Mouse (Mus musculus) spleen, adult 2 months (tissue): ENCODE measurements around the gene Ubp1. TPM values are rescaled to one million over a fixed set of nuclear protein-coding genes. Genes with fewer than 3 reads are reported as not detected.
"Not testable (repeated sequence)": the region's sequence is repeated elsewhere in the genome, so short reads cannot be mapped to it uniquely, and the experiment has no call there.

Source experiments
- DNase-seq, 2 experiments: peaks; one replicate each; pipeline versions ENCODE4 v3.0.0 to v3.0.0-alpha.2; 2012 to 2021; ENCODE audit warnings: low spot score in 2 of 2, low read depth in 1 of 2
- H3K27ac ChIP-seq: fragments of 200-500 bp; 2 replicates; pipeline ENCODE4 v1.5.1; 2012; ENCODE audit warnings: low read length, inconsistent platforms; ENCODE audit not compliant: insufficient read depth
- H3K27me3 ChIP-seq: fragments of 200-500 bp; 2 replicates; pipeline ENCODE4 v1.6.1; 2012; ENCODE audit warnings: mild to moderate bottlenecking, moderate library complexity, low read length, inconsistent platforms; ENCODE audit not compliant: control insufficient read depth, insufficient read depth
- H3K36me3 ChIP-seq: fragments of 200-500 bp; 2 replicates; pipeline ENCODE4 v1.6.1; 2012; ENCODE audit warnings: mild to moderate bottlenecking, low read length, inconsistent platforms; ENCODE audit not compliant: control insufficient read depth, insufficient read depth
- H3K4me1 ChIP-seq: fragments of 200-500 bp; 2 replicates; pipeline ENCODE4 v1.6.1; 2011; ENCODE audit warnings: inconsistent platforms; ENCODE audit not compliant: control insufficient read depth, insufficient read depth, insufficient read length
- H3K4me3 ChIP-seq: fragments of 200-500 bp; 2 replicates; pipeline ENCODE4 v1.5.1; 2011; ENCODE audit warnings: mild to moderate bottlenecking, inconsistent platforms; ENCODE audit not compliant: insufficient read depth, insufficient read length; ENCODE audit errors: extremely low read depth
- CTCF ChIP-seq: fragments of 200-500 bp; IDR thresholded peaks from 2 replicates; pipeline ENCODE4 v1.5.1; 2011; ENCODE audit warnings: mild to moderate bottlenecking, inconsistent platforms; ENCODE audit not compliant: insufficient read depth, insufficient read length, insufficient replicate concordance; ENCODE audit errors: extremely low read depth
- POLR2A ChIP-seq: fragments of 200-500 bp; IDR thresholded peaks from 2 replicates; pipeline ENCODE4 v1.6.1; 2011; ENCODE audit warnings: low read depth, low read length, inconsistent platforms
- WGBS: fragments of 180-500 bp; shearing (Covaris S2); methylation state at CpG from one replicate; pipeline ENCODE4 v1.1.7; 2018; 5-methylcytosine and 5-hydroxymethylcytosine counted together
- polyA plus RNA-seq: library from polyadenylated mRNA; depleted of rRNA; stranded (reverse); fragments of >200 nt; gene quantifications from 2 replicates; pipeline ENCODE4 v1.2.3, GENCODE M21; 2012; rRNA removed

Ubp1 gene
- polyA plus RNA-seq = 50.6 and 51.1 TPM in 2 replicates

GRCm38 (mm10) chr9:113930534-113931374 is at the start of gene Ubp1:
TSS of gene Ubp1 (plus strand) at chr9:113930934.
- Histone ChIP-seq H3K27ac (peak within 1 kb of the TSS; percentile 84), H3K4me1 (peaks cover 5% of the 10 kb centered on the region; the same call in 1 of the 2 replicates), H3K4me3 (peak within 1 kb of the TSS; percentile 76), H3K27me3 (no peaks in the 10 kb centered on the region), H3K36me3 (no peaks in the 10 kb centered on the region)
- 1% methylated on average over 65 of the region's 86 CpGs for WGBS
- TF ChIP-seq POLR2A (peak; percentile 36; the same call in 1 of the 2 replicates), CTCF (no peak)
- peak; percentile 93 to 96 for DNase-seq

GRCm38 (mm10) chr9:113894903-113895302 is 35.8 kb upstream of the Ubp1 start:
- H3K4me1 ChIP-seq = no peaks in the 10 kb centered on the region
- 92% methylated on average over 3 of the region's 3 CpGs for WGBS
- H3K36me3 ChIP-seq = peaks cover 15% of the 10 kb centered on the region
- H3K4me3 ChIP-seq = no peak overlapping the region
- no peaks in the 10 kb centered on the region for H3K27me3 ChIP-seq
- DNase-seq = no peak
- TF ChIP-seq POLR2A (no peak), CTCF (no peak)
- no peak overlapping the region for H3K27ac ChIP-seq

- Histone ChIP-seq H3K27ac (no peak overlapping the region), H3K4me3 (no peak overlapping the region), H3K27me3 (no peaks in the 10 kb centered on the region), H3K36me3 (peaks cover 19% of the 10 kb centered on the region), H3K4me1 (no peaks in the 10 kb centered on the region)
- no peak for DNase-seq
- TF ChIP-seq CTCF (no peak), POLR2A (no peak)
- 83% methylated on average over 4 of the region's 4 CpGs for WGBS
Observed at GRCm38 (mm10) chr9:113903136-113903535, 27.6 kb upstream of the Ubp1 start.

- WGBS = 95% methylated on average over 6 of the region's 6 CpGs
- not testable (repeated sequence) for H3K27ac ChIP-seq, H3K27me3 ChIP-seq, H3K4me1 ChIP-seq, H3K4me3 ChIP-seq, DNase-seq
- peaks cover 22% of the 10 kb centered on the region for H3K36me3 ChIP-seq
Observed at GRCm38 (mm10) chr9:113904315-113904714, 26.4 kb upstream of the Ubp1 start.

- 82% methylated on average over 5 of the region's 5 CpGs for WGBS
- no peak overlapping the region for H3K4me3 ChIP-seq
- H3K27ac ChIP-seq = no peak overlapping the region
- DNase-seq = no peak
- H3K36me3 ChIP-seq = peaks cover 14% of the 10 kb centered on the region
- H3K27me3 ChIP-seq = no peaks in the 10 kb centered on the region
- no peaks in the 10 kb centered on the region for H3K4me1 ChIP-seq
- TF ChIP-seq POLR2A = no peak
- no peak for TF ChIP-seq CTCF
Observed at GRCm38 (mm10) chr9:113915789-113916188, 14.9 kb upstream of the Ubp1 start.

GRCm38 (mm10) chr9:113922677-113923076 is 8.1 kb upstream of the Ubp1 start:
- no peak overlapping the region for H3K4me3 ChIP-seq
- DNase-seq = no peak
- peaks cover 5% of the 10 kb centered on the region; the same call in 1 of the 2 replicates for H3K36me3 ChIP-seq
- no peak overlapping the region for H3K27ac ChIP-seq
- TF ChIP-seq POLR2A (no peak), CTCF (no peak)
- 92% methylated on average over 5 of the region's 5 CpGs for WGBS
- no peaks in the 10 kb centered on the region for H3K4me1 ChIP-seq
- no peaks in the 10 kb centered on the region for H3K27me3 ChIP-seq

- 96% methylated on average over 5 of the region's 5 CpGs for WGBS
- Histone ChIP-seq H3K27me3 (no peaks in the 10 kb centered on the region), H3K27ac (no peak overlapping the region), H3K36me3 (peaks cover 2% of the 10 kb centered on the region; the same call in 1 of the 2 replicates), H3K4me1 (no peaks in the 10 kb centered on the region; the same call in 1 of the 2 replicates), H3K4me3 (no peak overlapping the region)
- no peak for DNase-seq
- TF ChIP-seq POLR2A = no peak
- no peak for TF ChIP-seq CTCF
Observed at GRCm38 (mm10) chr9:113924883-113925282, 5.9 kb upstream of the Ubp1 start.
